Mouse (Mus musculus): ENCODE data around the gene Vmp1. TPM values are rescaled to one million over a fixed set of nuclear protein-coding genes. Genes with fewer than 3 reads are reported as not detected.

The Vmp1 gene
- total RNA-seq (2022): 100 to 1,000 TPM; 133 to 169 (median 142) TPM

GRCm38 (mm10) chr11:86683395-86684125 lies at the start of gene Vmp1, which contains the start of gene Ptrh2:
TSS of gene Vmp1 (minus strand) at chr11:86683836.
TSS of gene Ptrh2 (plus strand) at chr11:86683985.
- DNase-seq (ENCODE audit: low spot score in 2 of 2): peak; percentile 85 to 89

DNA sequence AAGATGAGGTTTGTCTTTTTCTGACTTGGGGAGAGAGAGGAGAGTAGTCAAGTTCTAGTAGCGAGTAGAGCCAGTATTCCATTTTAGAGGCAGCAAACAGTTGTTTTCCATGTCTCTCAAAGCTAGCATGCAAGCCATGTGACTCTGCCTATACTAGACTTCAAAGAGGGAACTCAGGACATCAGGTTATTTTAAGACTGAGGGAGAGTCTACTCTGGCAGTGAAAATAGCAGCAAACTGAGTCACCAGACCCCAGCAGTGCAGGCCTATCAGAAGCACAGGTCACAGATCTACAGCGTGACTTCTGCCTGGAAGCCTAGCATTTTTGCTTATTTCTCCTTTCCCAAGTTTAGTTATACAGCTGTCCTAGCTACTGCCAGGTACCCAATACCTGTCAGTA lies 47.8 kb upstream of the Vmp1 start:
- peak in 1 of 2 experiments; percentile 24 for DNase-seq (ENCODE audit: low spot score in 2 of 2)

- DNase-seq (ENCODE audit: low spot score in 2 of 2): no peak
These were observed 42.0 kb upstream of the Vmp1 start for GRCm38 (mm10) chr11:86725607-86726006.

DNA sequence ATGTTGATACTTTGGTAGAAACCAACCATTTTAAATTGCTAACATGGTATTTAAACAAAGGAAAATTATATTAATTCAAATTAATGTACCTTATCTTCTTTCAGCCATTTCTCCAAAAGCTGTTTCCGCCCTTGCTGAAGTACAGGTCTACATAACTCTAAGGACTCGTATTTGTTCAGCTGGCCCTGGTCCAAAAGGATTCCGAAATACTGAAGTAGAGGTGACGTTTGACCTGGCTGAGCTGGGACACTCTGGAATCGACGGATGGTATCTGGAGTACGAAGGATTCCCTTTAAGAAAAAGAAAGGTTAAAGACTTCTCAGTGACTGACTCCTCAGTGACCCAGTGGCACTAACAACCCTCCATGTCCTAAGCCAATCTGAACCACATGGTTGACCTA lies 41.3 kb upstream of the Vmp1 start:
- no peak for DNase-seq (ENCODE audit: low spot score in 2 of 2)

DNA sequence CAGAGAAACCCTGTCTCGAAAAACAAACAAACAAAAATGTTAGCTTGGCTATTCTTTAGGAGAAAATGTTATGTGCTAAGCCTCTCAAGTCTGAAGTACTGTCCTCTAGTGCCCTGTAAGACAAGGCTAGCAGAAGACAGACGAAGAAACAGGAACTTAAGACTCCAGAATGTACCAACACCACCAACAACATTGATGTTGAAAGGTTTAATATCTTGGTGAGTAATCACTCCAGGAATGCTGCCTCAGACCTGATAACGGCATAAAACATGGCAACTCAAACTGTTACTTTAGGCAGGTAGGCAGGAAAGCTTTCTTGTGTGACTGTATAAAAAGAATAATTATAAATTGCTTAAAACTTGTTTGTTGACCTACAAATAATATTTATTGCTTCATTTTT lies 40.4 kb upstream of the Vmp1 start:
- DNase-seq (ENCODE audit: low spot score in 2 of 2): no peak

DNA sequence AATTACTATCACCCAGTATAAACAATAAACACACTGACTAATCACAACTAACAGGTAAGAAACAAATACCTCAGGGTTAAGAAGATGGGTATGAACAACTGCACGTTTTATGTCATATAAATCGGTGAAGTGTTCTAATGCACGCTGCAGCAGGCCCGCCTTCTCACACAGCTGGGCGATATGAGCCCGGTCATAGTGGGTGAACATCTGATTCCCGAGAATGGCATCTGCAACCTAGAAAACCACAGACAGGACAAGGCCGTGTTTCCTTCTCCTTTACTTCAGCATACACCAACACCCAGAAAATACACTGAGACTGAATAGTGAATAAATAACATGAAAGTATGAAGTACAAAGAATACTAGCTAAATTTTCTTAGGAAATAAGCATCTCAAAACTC lies 35.8 kb upstream of the Vmp1 start:
- no peak for DNase-seq (ENCODE audit: low spot score in 2 of 2)

DNA sequence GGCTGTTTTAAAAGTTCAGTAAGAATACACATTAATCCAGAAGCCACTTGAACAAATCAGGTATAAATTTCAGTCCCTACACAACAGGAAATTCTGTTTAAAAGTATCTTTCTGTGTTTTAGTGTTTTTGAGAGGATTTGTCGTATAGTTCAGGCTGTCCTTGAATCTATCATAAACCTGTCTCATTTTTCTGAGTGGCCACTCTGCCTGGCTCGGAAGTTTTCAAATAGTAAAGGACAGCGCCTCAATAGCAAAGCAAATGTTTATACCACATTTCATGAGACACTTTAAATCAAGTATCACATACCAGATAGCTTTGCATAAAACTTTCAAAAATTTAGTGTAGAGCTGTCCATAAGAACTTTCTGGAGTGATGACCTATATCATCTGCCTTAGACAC lies 34.7 kb upstream of the Vmp1 start:
- no peak for DNase-seq (ENCODE audit: low spot score in 2 of 2)

- no peak for DNase-seq (ENCODE audit: low spot score in 2 of 2)
These were observed 33.9 kb upstream of the Vmp1 start for GRCm38 (mm10) chr11:86717306-86718065.

- no peak for DNase-seq (ENCODE audit: low spot score in 2 of 2)
These were observed 31.0 kb upstream of the Vmp1 start for GRCm38 (mm10) chr11:86714606-86715005.

DNA sequence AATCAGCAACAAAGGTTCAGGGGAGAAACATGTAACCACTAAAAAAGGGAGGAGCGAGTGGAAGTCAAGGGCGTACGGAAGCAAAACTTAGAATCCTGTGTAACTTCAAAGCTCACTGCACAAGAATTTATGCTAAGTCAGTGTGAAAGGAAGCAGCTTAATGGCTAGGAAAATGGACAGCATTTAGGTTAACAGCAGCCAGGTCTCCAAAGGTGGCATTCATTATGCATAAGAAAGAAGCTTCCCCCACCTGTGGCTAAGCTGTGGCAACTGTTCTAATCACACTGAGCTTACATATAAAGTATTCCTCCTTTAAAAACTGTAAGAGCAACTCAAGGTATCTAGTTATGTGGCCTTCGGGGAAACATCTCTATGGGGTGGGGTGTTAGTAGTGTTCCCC lies 17.5 kb upstream of the Vmp1 start:
- DNase-seq (ENCODE audit: low spot score in 2 of 2): no peak

DNA sequence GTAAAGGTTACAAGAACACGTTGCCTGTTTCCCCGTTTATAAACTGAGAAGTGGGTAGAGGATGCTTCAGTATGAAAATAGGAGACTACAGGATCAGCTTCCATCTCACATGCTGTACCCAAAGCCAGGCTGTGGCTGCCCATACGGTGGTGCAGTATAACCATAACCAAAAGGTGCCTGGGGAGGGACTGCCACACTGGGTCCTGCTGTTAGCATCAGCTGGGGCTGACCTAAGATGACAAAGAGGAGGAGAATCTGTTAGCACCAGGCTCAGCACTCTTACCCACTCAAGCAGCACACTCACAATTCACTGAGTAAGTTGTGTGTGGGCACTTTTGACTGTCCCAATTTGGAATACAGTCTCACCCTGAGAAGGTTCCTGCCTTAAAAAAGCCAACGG lies 11.8 kb upstream of the Vmp1 start:
- DNase-seq (ENCODE audit: low spot score in 2 of 2): no peak

GRCm38 (mm10) chr11:86692546-86692945 lies 8.9 kb upstream of the Vmp1 start:
- no peak for DNase-seq (ENCODE audit: low spot score in 2 of 2)

DNA sequence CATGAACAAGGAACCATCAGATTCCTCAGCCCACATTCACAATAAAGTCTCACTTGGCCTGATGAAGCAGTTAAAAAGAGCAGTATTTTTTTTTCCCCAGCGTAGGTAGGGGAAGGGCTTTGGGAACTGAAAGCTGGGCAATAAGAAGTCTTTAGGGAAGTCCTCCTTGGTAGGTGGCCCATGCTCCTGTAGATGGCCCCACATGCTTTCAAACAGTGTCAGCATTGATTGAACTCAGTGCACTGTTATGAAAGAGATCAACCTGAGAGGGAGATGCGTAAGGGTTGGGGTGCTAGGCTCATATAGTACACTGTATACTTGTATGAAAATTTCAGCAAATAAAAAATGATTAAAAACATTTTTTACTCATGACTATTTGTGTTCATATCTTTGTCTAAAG lies 8.3 kb upstream of the Vmp1 start:
- DNase-seq (ENCODE audit: low spot score in 2 of 2): no peak

- DNase-seq (ENCODE audit: low spot score in 2 of 2): no peak
These were observed 7.8 kb upstream of the Vmp1 start for GRCm38 (mm10) chr11:86691482-86691881.

GRCm38 (mm10) chr11:86690383-86690782 lies 6.7 kb upstream of the Vmp1 start:
- DNase-seq (ENCODE audit: low spot score in 2 of 2): no peak

GRCm38 (mm10) chr11:86685366-86685765 lies 1.7 kb upstream of the Vmp1 start:
- no peak for DNase-seq (ENCODE audit: low spot score in 2 of 2)

DNA sequence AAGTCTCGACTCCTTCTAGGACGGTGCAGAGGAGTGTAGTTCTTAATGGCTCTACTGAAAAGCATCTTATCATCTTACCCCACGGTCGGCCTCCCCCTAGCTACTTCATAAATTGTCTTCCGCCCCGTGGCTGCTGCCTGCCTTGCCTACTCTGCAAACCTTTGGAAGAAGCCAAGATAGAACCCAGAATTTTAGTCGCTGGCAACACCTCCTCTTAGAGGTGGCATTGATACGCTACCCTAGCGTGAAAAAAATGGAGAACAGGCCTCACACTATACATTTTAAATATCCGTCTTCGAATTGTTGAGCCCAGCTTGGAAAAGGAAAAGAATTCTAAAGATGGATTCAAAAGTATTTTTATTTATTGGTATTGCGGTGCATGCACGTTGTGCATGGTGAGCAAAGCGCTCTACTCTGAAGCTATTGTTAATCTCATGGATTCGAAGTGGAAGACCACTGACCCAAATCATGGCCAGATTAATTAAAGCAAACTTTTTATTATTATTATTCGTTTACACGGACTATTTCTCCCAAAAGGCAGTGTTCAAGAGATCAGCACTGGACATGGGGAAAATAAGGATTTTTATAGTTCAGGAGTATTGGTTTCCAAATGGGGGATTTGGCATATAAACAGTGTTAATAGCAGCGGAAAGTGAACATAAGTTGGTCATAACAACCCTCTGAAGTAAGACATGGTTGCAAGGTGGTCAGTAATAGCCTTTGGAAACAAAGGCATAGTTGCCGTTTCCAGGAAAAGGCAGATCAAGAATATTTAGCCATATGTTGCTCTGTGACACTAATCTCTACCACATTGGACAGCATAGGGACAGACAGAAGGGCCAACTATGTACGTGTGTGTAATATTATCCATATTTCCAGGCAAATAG lies 733 bp upstream of the Vmp1 start:
- no peak for DNase-seq (ENCODE audit: low spot score in 2 of 2)

GRCm38 (mm10) chr11:86682861-86683260 lies 775 bp downstream of the Vmp1 start:
- DNase-seq (ENCODE audit: low spot score in 2 of 2): no peak

DNA sequence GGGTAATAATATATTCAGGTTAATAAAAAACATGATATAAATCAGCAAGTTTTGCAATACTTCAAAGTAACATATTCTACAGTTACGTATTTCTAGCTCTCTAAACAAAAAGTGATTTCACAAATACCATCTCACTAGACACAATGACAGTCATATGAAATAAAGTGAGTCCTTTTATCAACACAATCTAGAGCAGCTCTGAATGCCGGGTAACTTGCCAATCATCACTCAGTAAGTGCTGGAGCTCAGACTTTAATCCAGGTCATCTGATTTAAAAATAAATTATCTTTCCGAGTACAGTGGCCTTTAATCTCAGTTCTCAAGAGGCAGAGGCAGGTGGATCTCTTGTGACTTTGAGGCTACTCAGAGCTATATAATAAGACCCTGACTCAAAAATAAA lies 2.2 kb downstream of the Vmp1 start:
- no peak for DNase-seq (ENCODE audit: low spot score in 2 of 2)

- no peak for DNase-seq (ENCODE audit: low spot score in 2 of 2)
These were observed 2.9 kb downstream of the Vmp1 start for GRCm38 (mm10) chr11:86680729-86681128.

DNA sequence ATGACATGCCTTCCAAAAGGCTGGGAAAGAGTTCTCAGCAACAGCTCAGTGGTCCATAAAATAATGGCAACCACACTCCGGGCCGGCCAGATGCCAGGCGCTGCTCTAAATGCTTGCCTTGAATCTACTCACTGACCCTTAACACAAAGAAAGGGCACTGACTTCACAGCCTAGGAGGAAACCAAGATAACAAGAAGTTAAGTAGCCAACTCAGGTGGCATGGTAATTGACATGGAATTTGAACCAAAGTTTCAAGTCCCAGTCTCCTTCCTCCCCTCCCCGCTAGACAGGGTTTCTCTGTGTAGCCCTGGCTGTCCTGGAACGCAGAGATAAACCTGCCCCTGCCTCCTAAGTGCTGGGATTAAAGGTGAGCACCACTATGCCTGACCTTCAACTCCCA lies 4.7 kb downstream of the Vmp1 start:
- no peak for DNase-seq (ENCODE audit: low spot score in 2 of 2)

GRCm38 (mm10) chr11:86675520-86675919 lies 8.1 kb downstream of the Vmp1 start:
- DNase-seq (ENCODE audit: low spot score in 2 of 2): no peak
